Mouse (Mus musculus): Measurements from ENCODE around the gene Erbb3.

DNA sequence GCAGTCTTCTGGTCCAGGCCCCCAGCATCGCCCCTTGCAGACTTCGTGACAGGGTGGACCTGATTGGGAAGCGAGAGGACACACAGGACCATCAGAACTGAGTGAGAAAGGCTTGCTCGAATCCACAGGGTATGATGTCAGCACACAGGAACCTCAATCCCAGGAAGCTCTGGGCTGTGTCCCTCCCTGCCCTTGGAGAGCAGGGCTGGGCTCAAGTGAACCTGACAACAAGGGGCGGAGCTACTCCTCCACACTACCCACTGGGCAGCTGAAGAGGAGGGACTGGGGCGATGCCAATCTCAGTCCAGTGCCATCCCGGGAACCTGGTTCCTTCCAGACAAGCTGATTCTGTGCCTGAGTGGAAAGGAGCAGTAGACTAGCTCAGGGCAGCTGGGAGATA is 5.8 kb downstream of the Erbb3 start:
- TF ChIP-seq CTCF (IDR thresholded peaks at IDR 0.05; ENCODE audit: low read depth) = no peak
- TF ChIP-seq EP300 (optimal IDR thresholded peaks at IDR 0.05) = no peak

All from stomach, postnatal 0 days (tissue).